Mouse (Mus musculus): Measurements from ENCODE around the gene Wdr49. TPM values are rescaled to one million over a fixed set of nuclear protein-coding genes. Genes with fewer than 3 reads are reported as not detected.
"Not testable (repeated sequence)": the region's sequence is repeated elsewhere in the genome, so short reads cannot be mapped to it uniquely, and the experiment has no call there.

Wdr49 gene
- total and polyA plus RNA-seq, 3 experiments = not detected

- Histone ChIP-seq H3K9ac (ENCODE audit: insufficient read depth, low read depth) (no peak overlapping the region), H3K27ac (ENCODE audit: insufficient read depth, low read depth) (no peak overlapping the region), H3K4me2 (ENCODE audit: insufficient read depth, low read depth, poor library complexity, severe bottlenecking) (no peak overlapping the region), H3K4me3 (replicated peaks in 1 of 3; ENCODE audit: low read depth in 2 of 3, low read length in 2 of 3, poor library complexity in 1 of 3) (no peak overlapping the region), H3K36me3 (replicated peaks in 1 of 2; ENCODE audit: control insufficient read depth in 1 of 2, insufficient read depth in 1 of 2, low read length in 1 of 2) (no peaks in the 10 kb centered on the region), H3K4me1 (ENCODE audit: control insufficient read depth in 1 of 2, insufficient read depth in 2 of 2) (no peaks in the 10 kb centered on the region), H3K27me3 (replicated peaks) (no peaks in the 10 kb centered on the region), H3K9me3 (replicated peaks; ENCODE audit: low read length) (no peaks in the 10 kb centered on the region), H3K79me2 (replicated peaks; ENCODE audit: control insufficient read depth, extremely low read depth, insufficient read depth, poor library complexity, severe bottlenecking) (no peaks in the 10 kb centered on the region)
- in situ Hi-C loops (cut with MboI; ENCODE audit: low pct_ligation_motif_present, low pct_unique_long_range_greater_than_20kb, low sequenced_read_pairs) = no loop called here
- dilution Hi-C loops (cut with MboI; ENCODE audit: extremely low pct_ligation_motif_present, extremely low pct_unique_long_range_greater_than_20kb, low sequenced_read_pairs) = no loop called here
- TF ChIP-seq SMC3 (IDR thresholded peaks at IDR 0.05; ENCODE audit: low read depth, low read length) = no peak
- no peak for TF ChIP-seq CHD1 (IDR thresholded peaks at IDR 0.05; ENCODE audit: low read depth, low read length)
- DNase-seq (ENCODE audit: extremely low read depth) = no peak
These were observed 177.3 kb downstream of the Wdr49 start for GRCm38 (mm10) chr3:75304621-75305020.

GRCm38 (mm10) chr3:75301072-75301471, 180.9 kb downstream of the Wdr49 start:
- TF ChIP-seq ETS1 (conservative IDR thresholded peaks at IDR 0.05; ENCODE audit: low read depth, low read length) (no peak), HCFC1 (IDR thresholded peaks at IDR 0.05; ENCODE audit: low read depth, low read length) (no peak), RAD21 (IDR thresholded peaks at IDR 0.05; ENCODE audit: low read depth, low read length) (no peak), MAFK (IDR thresholded peaks at IDR 0.05; ENCODE audit: insufficient replicate concordance, low read length) (no peak), ZNF384 (IDR thresholded peaks at IDR 0.05; ENCODE audit: low read depth, low read length) (no peak), EP300 (IDR thresholded peaks at IDR 0.05; ENCODE audit: low read length) (no peak), KAT2A (IDR thresholded peaks at IDR 0.05; ENCODE audit: insufficient replicate concordance, low read length) (no peak), IRF4 (IDR thresholded peaks at IDR 0.05; ENCODE audit: low read depth, low read length) (no peak), POLR2AphosphoS2 (IDR thresholded peaks at IDR 0.05; ENCODE audit: low read depth, low read length) (no peak), NELFE (IDR thresholded peaks at IDR 0.05; ENCODE audit: low read depth, low read length) (no peak), ZC3H11A (IDR thresholded peaks at IDR 0.05; ENCODE audit: low read depth, low read length) (no peak), BHLHE40 (IDR thresholded peaks at IDR 0.05; ENCODE audit: low read depth, low read length) (no peak), MAZ (IDR thresholded peaks at IDR 0.05; ENCODE audit: low read depth, low read length) (no peak), CHD1 (IDR thresholded peaks at IDR 0.05; ENCODE audit: low read depth, low read length) (no peak), E2F4 (IDR thresholded peaks at IDR 0.05; ENCODE audit: insufficient replicate concordance, low read depth, low read length) (no peak), TCF12 (IDR thresholded peaks at IDR 0.05; ENCODE audit: low read depth, low read length) (no peak), CHD2 (IDR thresholded peaks at IDR 0.05; ENCODE audit: low read length) (no peak), ZMIZ1 (IDR thresholded peaks at IDR 0.05; ENCODE audit: low read depth, low read length) (no peak), UBTF (IDR thresholded peaks at IDR 0.05; ENCODE audit: low read depth, low read length) (no peak)
- no peaks in the 10 kb centered on the region for H3K27me3 ChIP-seq (replicated peaks)
- peaks cover 0 to 15% of the 10 kb centered on the region in 2 experiments; a peak in 2 of 4 replicates for H3K4me1 ChIP-seq (ENCODE audit: control insufficient read depth in 1 of 2, insufficient read depth in 2 of 2)
- H3K4me3 ChIP-seq (replicated peaks in 1 of 3; ENCODE audit: low read depth in 2 of 3, low read length in 2 of 3, poor library complexity in 1 of 3) = no peak overlapping the region
- H3K27ac ChIP-seq (ENCODE audit: insufficient read depth, low read depth) = no peak overlapping the region
- no peaks in the 10 kb centered on the region for H3K36me3 ChIP-seq (replicated peaks in 1 of 2; ENCODE audit: control insufficient read depth in 1 of 2, insufficient read depth in 1 of 2, low read length in 1 of 2)
- H3K9me3 ChIP-seq (replicated peaks; ENCODE audit: low read length) = no peaks in the 10 kb centered on the region
- in situ Hi-C loops (cut with MboI; ENCODE audit: low pct_ligation_motif_present, low pct_unique_long_range_greater_than_20kb, low sequenced_read_pairs) (no loop called here), dilution Hi-C loops (cut with MboI; ENCODE audit: extremely low pct_ligation_motif_present, extremely low pct_unique_long_range_greater_than_20kb, low sequenced_read_pairs) (no loop called here)
- no peak for DNase-seq (ENCODE audit: extremely low read depth)
- no peak overlapping the region for H3K9ac ChIP-seq (ENCODE audit: insufficient read depth, low read depth)
- no peaks in the 10 kb centered on the region for H3K79me2 ChIP-seq (replicated peaks; ENCODE audit: control insufficient read depth, extremely low read depth, insufficient read depth, poor library complexity, severe bottlenecking)
- H3K4me2 ChIP-seq (ENCODE audit: insufficient read depth, low read depth, poor library complexity, severe bottlenecking) = no peak overlapping the region

- H3K27me3 ChIP-seq (replicated peaks); H3K9me3 ChIP-seq (replicated peaks; ENCODE audit: low read length); in situ Hi-C loops (cut with MboI; ENCODE audit: low pct_ligation_motif_present, low pct_unique_long_range_greater_than_20kb, low sequenced_read_pairs); H3K27ac ChIP-seq (ENCODE audit: insufficient read depth, low read depth); H3K4me3 ChIP-seq (replicated peaks in 1 of 3; ENCODE audit: low read depth in 2 of 3, low read length in 2 of 3, poor library complexity in 1 of 3); H3K79me2 ChIP-seq (replicated peaks; ENCODE audit: control insufficient read depth, extremely low read depth, insufficient read depth, poor library complexity, severe bottlenecking); H3K9ac ChIP-seq (ENCODE audit: insufficient read depth, low read depth); dilution Hi-C loops (cut with MboI; ENCODE audit: extremely low pct_ligation_motif_present, extremely low pct_unique_long_range_greater_than_20kb, low sequenced_read_pairs); H3K36me3 ChIP-seq (replicated peaks in 1 of 2; ENCODE audit: control insufficient read depth in 1 of 2, insufficient read depth in 1 of 2, low read length in 1 of 2); H3K4me2 ChIP-seq (ENCODE audit: insufficient read depth, low read depth, poor library complexity, severe bottlenecking); DNase-seq (ENCODE audit: extremely low read depth): not testable (repeated sequence)
- peaks cover 0 to 15% of the 10 kb centered on the region in 2 experiments; a peak in 2 of 4 replicates for H3K4me1 ChIP-seq (ENCODE audit: control insufficient read depth in 1 of 2, insufficient read depth in 2 of 2)
These were observed 182.5 kb downstream of the Wdr49 start for GRCm38 (mm10) chr3:75299464-75299863.
